Mouse (Mus musculus) c-Kit-positive CD71-negative TER-119-negative erythroid progenitor cells, embryonic 14.5 days (primary cell): ENCODE data around the gene Gm5431.
A peak's percentile ranks its signal among the peaks of the same experiment; 100 is the strongest.
"Not testable (repeated sequence)": the region's sequence is repeated elsewhere in the genome, so short reads cannot be mapped to it uniquely, and the experiment has no call there.

ENCODE experiments used
- DNase-seq: peaks from one replicate; pipeline ENCODE4 v3.0.0-alpha.2; 2013; ENCODE audit warnings: low read depth

Gene Gm5431

DNA sequence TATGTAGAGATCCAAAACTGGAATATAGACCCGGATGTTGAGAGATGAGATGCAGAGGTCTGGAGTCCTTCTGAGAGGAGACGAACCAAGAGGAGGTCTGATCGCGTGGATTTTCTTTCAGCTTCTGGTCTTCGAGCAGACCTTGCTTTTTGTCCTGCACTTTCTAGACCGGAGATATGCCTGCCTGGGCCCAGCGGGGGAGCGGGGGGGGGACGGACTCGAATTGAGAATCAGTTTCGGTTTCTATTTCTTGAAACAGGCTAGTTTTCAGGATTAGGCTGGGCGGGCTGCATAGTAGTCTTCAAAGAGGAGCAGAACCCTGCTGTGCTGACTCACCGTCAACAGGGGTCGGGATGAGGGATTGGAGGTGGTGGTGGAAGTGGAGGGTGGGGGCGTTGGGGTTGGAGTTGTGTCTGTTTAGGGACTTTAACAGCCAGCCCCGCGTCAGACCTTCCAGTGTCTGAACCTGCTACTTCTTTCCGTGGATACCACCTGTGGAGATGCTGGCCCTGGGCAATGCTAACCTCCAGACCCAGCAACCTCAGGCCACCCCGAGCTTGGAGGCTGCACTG is 30.7 kb downstream of the Gm5431 start, which contains the start of gene Irgm1:
Gene Irgm1 (minus strand): TSS at position 483 of the 572 bp plus-strand sequence.
- DNase-seq, result peak; percentile 63

DNA sequence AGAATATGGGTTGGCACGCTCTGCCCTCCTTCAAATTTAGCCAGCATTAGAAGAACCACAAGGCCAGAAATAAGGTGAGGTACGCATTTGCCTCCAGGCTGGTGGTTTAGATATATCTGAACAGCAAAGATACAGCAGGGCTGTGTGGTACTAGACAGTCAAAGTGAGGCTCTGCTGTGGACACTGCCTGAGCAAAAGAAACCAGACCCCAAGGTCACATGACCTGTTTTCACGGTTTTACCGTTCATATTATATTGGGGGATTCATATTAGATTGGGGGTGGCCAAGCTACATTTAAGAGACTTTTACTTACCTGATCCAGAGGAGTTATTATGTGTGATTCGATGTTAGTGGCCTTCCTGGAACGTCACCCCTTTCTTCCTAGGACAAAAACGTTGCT is 31.2 kb downstream of the Gm5431 start:
- no peak for DNase-seq

DNA sequence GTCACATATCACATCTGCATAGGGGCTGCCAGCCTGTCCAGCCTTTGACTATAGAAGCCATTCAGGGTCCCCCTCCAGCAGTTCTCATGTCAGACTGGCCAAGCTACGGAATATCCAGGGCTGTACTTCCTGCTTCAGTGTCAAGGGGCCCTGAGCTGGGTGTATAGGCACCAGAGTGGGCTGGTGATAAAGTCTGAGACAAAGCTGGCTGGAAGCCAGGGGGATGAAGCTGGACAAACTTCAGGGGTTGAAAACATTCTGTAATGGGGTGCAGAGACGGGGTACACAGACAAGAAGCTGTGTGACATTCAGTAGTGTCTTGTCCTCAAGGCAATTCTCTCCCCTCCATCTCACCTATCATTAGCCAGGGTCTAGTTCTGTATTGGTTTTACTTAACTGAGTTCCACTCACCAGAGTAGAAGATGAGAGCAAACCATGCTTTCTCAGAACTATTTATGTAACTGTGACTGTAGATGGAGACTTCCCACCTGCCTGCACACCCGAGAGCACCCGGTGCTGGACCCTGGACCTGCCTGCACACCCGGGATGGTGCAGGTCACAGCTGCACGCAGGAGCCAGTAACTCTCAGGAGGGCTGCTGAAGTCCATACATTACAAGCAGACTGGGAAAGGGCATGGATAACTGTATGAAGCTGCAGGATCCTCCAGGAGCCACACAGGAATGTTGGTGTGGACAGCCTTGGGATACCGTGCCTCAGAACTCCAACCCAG is 32.5 kb downstream of the Gm5431 start:
- DNase-seq, result no peak

DNA sequence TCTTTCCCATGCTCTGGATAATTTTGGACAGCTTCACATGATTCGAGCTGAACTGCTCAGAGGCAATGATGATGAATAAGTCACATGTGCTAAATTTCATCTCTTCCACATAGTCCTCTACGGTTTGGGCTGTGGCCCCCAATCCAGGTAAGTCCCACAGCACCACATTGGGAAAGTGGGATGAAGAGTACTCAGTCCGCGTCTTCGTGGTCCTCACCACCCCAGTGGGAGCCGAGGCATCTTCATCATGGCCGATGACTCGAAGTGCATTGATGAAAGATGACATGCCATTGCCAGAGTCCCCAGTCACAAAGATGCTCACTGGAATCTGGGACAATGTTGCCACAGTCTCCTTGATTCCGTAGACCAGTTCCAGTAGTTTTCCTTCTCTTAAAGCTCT is 35.5 kb downstream of the Gm5431 start:
- DNase-seq, result no peak

DNA sequence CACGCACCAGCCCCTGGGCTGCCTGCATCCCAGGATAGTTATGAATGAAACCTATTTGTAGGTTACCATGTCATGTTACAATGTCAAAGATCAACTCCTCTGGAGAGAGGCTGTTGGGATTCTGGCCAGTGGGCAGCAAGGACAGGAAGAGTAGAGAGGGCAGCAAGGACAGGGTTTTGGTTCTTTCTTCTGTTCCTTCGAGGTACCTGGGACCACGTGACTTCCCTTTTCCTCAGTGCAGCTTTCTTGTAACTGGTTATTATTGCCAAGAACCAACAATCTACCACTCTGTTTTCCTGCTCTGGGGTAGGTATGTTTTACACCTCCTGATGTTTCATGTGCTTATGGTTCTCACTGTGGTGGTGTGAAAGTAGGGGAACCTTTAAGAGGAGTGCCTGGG is 38.2 kb downstream of the Gm5431 start:
- DNase-seq, result no peak

DNA sequence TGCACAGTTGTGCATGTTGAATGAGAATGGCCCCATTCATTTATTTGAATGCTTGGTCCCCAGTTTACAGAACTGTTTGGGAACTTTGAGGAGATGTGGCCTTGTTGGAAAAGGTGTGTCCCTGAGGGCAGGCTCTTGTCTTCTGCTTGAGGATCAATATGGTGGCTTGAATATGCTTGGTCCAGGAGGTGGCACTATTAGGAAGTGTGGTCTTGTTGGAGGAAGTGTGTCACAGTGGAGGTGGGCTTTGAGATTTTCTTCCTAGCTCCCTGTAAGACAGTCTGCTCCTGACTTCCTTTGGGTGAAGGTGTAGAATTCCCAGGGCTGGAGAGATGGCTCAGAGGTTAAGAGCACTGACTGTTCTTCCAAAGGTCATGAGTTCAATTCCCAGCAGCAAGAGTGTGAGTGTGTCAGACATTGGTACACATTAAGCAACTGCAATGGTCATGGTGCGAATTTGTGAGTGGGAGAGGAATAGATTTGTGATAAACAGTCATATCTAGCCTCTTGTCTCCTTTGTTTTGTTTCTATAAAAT is 39.2 kb downstream of the Gm5431 start:
- DNase-seq, result no peak

DNA sequence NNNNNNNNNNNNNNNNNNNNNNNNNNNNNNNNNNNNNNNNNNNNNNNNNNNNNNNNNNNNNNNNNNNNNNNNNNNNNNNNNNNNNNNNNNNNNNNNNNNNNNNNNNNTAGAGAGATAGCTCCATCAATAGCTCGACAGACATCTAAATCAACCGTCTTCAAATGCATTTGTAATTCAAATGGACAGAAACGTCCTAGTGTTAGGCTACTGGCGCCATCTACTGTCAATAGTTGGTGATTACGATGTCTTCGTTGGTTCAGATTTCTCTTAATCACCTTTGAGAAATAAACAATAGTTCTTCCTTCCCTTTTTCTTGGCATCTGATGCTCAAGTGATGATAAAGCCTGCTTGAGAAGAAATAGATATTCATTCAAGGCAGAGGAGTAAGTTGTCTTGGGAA is 43.0 kb downstream of the Gm5431 start:
- peak; percentile 83 for DNase-seq

DNA sequence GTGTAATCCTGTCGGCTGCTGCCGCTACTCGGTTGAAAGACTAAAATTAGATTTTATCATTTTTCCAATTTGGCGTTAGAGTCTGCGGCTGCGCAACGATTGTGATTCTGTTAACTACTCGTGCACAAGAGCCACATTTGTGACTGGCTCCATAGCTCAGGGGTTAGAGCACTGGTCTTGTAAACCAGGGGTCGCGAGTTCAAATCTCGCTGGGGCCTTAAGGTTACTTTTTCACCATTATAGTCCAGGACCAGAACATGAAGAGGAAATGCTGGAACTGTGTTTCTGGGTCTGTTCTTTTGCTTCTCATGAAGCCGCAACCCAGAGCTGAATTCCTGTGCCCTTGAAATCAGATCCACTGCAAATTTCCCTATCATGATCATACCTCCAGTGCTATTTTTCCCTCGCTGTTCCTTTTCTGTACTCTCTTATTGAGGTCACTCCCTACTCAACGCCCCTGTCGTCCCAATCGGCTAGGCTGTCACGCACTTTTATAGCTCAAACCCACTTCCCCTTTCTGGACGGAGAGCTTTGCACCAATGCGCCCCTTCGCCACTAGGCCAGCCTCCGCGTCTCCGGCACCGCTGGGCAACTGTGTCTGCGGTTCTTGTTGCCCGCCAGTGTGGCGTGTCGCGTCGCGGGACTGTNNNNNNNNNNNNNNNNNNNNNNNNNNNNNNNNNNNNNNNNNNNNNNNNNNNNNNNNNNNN is 48.4 kb downstream of the Gm5431 start:
- peak; percentile 74 for DNase-seq

DNA sequence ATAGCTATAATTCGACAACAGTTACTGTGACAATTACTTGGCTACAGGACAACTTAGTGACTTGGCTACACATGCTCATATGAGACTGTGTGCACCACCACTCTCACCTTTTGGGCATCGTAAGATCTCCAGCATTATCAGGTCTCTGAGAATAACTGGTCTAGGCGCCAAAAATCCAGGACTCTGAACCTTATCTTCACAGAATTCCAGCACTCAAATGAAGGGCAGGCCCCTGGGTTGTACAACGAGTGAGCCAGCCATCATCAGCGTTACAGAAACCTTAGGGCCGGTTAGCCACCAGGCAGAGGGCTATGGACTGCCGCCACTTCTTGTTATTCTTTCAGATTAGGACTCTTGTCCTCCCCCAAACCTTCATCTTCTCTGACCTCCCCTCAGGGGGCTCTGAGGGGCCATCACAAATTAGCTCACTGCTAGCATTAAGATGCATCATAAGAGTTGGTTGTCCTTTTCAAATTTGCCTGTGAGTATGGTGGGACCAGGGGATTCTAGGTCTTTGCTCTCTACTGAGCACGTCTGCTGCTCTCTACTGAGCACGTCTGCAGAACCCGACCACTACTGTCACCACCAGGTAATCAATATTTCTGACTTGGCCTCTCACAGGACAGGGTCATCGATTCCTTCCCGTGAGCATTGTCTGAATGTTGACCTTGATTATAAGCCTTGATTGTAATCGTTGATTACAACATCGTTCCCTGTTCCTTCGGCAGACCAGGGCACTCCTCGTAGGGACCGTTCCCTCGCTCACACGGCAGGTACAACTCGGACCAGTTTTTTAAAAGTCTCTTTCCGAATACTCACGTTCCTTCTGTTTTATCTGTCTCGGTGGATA is 49.2 kb downstream of the Gm5431 start:
- no peak for DNase-seq

DNA sequence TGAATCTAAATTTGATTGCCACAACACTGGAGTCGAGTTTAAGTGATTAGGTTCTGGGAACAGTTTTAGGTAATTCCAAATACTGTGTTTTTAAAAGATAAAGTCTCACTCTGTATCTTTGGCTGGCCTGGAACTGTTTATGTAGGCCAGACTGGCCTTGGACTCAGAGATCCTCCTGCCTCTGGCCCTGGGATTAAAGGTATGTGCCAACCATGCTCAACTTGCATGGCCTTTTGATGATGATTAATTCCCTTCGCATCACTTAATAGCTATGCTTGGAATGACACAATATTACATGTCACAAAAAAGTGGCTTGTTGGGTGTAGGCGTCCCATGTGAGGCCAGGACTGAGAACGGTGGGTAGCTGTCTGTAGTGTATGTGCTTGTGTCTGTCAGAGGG is 49.8 kb downstream of the Gm5431 start:
- no peak for DNase-seq

DNA sequence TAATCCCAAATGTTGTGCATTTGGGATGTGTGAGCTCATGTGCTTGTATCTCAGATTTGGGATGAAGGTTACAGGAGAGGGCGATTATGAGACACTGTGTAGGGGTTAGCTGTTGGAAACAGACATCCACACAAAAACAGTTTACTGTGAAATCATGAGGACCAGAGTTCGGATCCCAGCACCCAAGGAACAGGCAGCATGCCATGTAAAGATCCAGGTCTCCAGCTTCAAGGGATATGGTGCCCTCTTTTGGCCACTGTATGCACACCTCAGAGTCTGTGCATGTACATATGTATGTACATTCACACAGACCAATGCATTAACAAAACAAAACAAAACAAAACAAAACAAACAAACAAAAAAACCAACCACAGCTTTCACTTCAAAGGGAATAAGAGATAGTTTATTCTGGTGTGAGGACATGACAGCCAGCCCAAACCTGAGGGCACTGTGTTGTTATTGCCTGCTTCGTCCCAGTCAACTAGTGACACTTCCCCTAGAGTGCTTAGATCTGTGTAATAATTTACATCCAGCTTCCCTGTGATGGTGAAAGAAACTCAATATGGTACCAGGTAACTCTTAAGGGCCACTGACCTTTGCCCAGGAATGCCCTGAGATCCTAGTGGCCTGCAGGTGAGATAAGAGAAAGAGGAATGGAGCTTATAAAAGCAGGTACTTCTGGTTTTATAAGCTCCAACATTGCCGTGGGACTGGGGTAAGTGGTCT is 50.6 kb downstream of the Gm5431 start:
- DNase-seq, result no peak

DNA sequence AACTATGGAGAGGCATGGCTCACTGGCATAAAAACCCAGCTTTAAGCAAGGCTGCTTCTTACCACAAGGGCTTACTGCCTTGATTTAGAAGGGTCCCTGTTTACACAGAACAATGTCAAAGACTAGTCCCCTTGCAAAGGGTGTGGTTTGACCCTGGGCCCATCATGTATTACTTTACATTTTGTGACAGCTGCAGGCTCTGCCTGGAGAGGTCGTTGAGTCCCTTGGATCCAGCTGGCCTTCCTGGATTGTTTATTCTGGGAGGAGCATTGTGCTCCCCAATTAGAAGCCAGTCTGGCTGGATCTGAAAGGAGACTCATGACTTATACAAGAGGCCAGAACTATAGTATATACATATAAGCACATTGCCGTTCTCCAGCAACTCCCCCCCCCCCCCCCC is 51.8 kb downstream of the Gm5431 start:
- DNase-seq, result no peak

DNA sequence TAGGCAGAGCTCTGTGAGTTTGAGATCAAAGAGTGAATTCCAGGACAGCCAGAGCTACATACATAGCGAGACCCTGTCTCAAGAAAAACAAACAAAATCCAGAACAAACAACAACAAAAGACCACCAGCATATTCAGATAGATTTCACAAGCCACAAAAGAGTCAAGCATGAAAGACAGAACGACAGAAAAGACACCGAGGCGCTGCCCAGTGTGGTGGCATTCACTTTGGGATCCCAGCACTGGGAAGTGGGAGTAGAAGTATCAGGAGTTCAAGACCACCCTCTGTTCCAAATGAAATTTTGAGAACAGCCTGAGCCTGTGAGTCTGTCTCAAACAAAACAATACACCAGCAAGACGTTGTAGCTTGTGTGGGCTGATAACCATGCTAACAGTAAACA is 55.1 kb downstream of the Gm5431 start:
- no peak for DNase-seq

DNA sequence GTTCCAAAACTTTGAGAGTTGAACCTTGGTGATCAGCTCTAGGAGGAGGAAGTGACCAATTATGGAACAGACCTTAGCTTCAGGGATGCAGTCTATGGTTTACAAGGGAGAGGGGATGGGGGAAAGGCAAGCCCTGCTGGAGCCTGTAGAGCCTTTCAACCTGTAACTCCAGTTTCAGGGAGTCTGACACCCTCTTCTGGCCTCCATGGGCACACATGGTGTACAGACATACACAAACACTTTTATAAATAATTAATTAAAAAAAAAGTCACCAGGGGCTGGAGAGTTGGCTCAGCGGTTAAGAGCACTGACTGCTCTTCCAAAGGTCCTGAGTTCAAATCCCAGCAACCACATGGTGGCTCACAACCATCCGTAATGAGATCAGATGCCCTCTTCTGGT is 55.7 kb downstream of the Gm5431 start:
- not testable (repeated sequence) for DNase-seq

DNA sequence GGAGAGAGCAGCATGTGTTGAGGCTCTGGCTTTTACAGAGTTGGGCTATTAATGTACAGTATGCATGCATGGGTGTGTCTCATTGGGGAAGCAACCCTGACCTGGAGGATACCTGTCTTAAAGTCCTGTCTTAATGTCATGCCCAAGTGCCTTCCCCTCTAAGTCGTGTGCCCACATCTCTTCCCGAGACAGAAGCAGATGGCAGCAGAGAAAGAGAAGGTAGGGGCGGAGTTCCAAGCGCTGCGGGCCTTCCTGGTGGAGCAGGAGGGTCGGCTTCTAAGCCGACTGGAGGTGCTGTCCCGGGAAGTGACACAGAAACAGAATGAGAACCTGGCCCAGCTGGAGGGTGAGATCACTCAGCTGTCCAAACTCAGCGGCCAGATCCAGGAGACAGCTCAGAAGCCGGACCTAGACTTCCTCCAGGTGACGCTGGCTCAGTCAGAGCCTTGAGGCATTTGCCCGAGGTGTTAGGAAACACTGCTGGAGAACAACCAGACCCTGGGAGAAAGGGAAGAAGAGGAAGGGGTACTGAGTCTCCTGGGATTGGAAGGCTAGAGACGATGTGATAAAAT is 56.7 kb downstream of the Gm5431 start:
- DNase-seq, result no peak

DNA sequence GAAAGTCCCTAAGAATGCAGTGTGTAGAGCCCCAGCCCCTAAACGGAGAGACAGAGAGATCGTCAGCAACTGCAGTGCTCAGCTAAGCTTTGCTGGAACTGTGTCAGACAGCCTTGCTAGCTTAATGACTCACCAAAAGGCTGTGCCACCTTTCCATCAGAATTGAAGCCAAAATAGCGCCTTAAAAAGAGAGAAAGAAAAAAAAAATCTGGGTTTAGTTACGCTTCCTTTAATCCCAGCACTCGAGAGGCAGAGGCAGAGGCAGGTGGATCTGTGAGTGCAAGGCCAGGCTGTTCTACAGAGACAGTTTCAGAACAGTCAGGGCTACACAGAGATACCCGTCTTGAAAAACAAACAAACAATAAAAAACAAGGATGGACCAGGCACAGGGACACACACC is 57.7 kb downstream of the Gm5431 start:
- no peak for DNase-seq

DNA sequence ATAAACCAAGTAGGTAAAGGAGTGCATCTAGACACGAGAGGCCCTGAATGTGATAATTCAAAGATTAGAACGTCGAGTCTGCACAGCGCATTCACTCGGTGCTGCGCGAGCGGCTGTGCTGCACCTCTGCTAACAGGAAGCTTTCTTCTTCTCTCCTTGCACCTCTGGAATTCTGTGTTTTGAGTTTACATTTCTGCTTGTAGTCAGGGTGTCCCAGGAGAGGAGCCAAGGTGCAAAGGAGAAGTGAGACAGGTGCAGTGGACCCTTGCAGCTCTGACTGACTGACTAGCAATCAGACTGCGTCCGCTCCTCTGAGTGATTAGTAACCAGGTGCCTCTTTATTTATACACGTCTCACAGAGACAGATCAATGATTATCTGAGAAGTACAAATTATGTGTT is 58.8 kb downstream of the Gm5431 start:
- DNase-seq, result no peak

DNA sequence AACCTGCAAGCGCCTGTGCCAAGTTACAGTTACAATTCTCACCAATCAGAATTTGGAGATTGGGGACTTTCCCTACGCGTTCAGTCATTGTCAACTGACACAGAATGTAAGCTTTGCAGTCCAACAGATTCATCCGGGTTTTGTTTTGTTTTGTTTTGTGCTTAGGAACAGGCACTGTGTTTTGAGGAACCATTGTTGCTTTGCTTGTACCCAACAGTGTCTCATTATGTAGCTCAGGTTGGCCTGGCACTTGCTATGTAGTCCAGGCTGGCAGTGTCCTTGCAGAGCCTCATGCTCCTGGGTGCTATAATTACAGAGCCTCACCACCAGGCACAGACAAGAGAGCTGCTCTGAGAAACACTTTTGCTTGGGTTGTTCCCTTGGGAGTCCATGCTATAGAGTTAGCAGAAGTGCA is 59.6 kb downstream of the Gm5431 start:
- no peak for DNase-seq

DNA sequence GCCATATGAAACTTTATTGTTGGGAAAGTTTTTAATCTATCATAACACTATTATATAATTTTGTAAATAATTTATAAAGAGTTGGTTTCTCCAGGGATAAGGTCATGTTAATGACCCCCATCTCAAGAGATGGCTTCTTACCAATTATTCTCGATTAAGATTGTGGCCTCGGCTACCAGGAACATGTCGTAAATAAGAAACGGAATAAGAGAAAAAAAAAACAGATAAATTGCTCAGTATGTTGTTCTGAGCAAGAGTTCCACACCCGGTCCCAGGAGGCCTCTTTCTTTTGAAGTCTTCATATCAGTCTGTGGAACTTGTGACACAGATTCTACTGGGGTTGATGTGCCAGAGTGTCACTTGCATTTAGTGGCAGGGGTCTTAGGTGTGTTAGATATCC is 60.8 kb downstream of the Gm5431 start:
- DNase-seq, result no peak

DNA sequence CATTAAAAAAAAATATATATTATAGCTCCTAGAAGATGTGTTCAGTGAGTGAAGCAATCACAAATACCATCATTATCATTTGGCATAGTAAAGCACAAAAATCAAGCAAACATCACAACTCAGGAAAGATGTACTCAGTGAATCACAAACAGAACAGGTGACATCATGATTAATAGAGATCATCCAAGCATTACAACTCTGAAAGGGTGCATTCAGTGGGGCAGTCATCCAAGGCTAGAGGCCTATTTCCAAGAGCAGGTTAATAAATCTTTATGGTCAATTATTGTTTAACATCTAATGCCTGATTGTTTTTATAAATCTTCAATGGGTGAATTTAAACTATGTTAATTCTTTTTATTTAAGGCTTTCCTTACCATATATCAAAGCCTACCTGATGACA is 61.2 kb downstream of the Gm5431 start:
- no peak for DNase-seq
